Mouse (Mus musculus) heart, postnatal 0 days (tissue): ENCODE data around the gene Cers6.

Experiments
- CTCF ChIP-seq: IDR thresholded peaks from 2 replicates; pipeline ENCODE4 v1.5.1; 2016; ENCODE audit warnings: antibody characterized with exemption, control low read depth, low read depth
- EP300 ChIP-seq: IDR thresholded peaks from 2 replicates; pipeline ENCODE4 v1.6.1; 2016; ENCODE audit warnings: antibody characterized with exemption, low read depth

DNA sequence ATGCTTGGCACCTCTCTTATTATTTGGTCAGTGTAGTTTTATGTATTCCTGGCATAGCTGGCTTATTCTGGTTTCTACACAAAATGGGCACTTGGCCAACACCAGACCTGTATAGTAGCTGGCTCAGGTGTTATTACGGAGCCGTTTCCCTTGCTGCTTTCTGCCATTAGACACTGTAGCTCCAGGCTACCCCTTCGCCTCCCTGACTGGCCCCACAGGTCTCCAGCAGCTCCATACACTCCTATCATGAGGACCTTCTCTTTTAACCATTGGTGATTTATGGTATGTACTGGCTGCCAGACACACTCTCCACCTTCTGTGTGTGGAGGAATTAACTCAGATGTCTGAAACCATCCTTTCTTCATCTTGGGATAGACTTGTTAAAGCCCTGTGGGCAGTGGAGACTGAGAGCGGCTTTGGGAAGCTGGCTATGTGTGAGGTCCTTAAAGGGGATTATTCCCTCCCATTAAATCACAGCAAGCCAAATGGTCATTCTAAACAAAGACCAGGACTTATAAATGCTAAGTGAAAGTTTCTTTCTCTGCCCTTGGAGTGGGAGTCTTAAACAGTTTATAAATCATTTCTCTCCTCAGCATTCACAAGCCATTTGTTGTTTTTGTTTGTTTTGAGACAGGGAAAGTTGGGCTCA is 192.1 kb downstream of the Cers6 start:
- TF ChIP-seq CTCF (no peak), EP300 (no peak)
